Mouse (Mus musculus): ENCODE results near the gene N4bp1.

DNA sequence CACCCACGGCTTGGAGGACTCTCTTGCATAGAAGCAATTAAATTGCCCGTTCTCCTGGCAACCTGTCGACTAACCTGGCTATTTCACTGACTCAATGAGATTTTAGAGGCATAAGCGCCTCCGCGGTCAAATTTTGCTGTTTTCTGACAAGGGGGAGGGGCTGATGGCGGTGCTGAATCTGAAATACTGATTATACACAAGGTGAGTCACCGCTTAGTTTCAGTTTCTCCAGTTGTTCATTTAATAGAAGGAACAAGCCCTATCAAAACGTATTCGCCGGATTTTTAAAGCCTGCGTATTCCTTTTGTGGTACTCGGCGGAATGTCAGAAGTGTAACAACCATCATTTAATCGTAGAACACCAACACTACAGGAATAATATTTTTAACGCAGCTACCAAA, 991 bp downstream of the N4bp1 start:
- TF ChIP-seq POLR2A (IDR thresholded peaks at IDR 0.05; ENCODE audit: borderline replicate concordance, control insufficient read depth, low read depth, low read length) (no peak), CTCF (IDR thresholded peaks at IDR 0.05; ENCODE audit: control insufficient read depth, insufficient read depth, low read length) (no peak)
